Mouse (Mus musculus) heart, postnatal 25 days (tissue): Measurements from ENCODE around the gene Inppl1. TPM values are rescaled to one million over a fixed set of nuclear protein-coding genes. Genes with fewer than 3 reads are reported as not detected.

Experiments used
- DNase-seq: peaks from one replicate; pipeline ENCODE4 v3.0.0; 2022; ENCODE audit warnings: low spot score
- intact Hi-C: fragments of 180-260 bp; cut with DNase I; formaldehyde crosslinking; loops from one replicate; pipeline ENCODE4 v1.15.1; 2025
- total RNA-seq, 2 experiments: library from RNA; stranded (reverse); gene quantifications; 2 replicates each; pipeline ENCODE4 v1.2.3; 2021

Gene Inppl1
- total RNA-seq, 2 experiments from 2014 or later = 145 to 148 TPM

DNA sequence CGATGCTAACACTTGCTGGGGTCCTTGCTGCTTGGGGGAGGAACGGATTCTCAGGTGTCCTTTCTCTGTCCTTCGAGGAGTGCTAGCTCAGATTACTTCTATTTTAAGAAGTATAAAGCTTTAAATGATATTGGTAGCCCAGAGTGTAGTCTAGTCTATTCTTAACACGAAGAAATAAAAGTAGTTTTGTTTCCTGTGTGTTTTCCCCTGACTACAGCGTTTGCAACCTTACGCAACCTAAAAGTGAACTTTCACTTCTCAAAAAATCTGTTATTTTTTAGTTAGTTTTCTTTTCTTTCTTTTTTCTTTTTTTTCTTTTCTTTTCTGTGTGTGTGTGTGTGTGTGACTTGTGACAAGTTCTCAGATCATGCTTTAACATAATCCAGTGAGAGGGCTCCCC, 13.7 kb upstream of the Inppl1 start:
- intact Hi-C loops = no loop called here
- no peak for DNase-seq

GRCm38 (mm10) chr7:101847934-101848333, 9.9 kb upstream of the Inppl1 start:
- DNase-seq = no peak
- intact Hi-C loops = no loop called here

- intact Hi-C loops = no loop called here
- no peak for DNase-seq
These were observed 6.2 kb upstream of the Inppl1 start for GRCm38 (mm10) chr7:101844186-101844585.

DNA sequence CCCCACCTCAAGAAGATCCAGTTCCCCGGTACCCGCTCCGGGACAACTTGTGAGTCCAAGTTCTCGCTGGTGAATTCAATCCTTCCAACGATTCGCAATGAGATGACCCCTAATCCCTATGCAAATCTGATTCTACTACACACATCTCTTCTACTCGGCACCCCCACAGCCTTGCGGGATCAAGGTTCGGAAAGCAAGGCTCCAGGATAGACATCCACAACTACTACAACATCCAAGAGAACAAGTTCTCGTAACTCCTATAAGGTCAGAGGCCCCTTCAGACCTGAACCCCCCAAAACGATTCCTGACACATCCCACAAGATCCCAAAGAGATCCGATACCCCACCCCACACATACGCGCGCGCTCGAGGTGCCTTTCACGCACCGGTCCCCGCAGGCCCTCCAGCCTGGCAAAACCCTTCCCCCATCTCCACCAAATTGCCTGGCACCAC, 849 bp downstream of the Inppl1 start:
- intact Hi-C loops = loop anchor here (2.0 to 5.0 kb wide), 3 partner anchors 14 to 160 kb away; partner anchors contain the start of gene Tomt
- DNase-seq = no peak

- no peak for DNase-seq
- intact Hi-C loops = loop anchor here (2.0 to 5.0 kb wide), 3 partner anchors 14 to 159 kb away; partner anchors contain the start of gene Tomt
These were observed 1.5 kb downstream of the Inppl1 start for GRCm38 (mm10) chr7:101836271-101837153.

DNA sequence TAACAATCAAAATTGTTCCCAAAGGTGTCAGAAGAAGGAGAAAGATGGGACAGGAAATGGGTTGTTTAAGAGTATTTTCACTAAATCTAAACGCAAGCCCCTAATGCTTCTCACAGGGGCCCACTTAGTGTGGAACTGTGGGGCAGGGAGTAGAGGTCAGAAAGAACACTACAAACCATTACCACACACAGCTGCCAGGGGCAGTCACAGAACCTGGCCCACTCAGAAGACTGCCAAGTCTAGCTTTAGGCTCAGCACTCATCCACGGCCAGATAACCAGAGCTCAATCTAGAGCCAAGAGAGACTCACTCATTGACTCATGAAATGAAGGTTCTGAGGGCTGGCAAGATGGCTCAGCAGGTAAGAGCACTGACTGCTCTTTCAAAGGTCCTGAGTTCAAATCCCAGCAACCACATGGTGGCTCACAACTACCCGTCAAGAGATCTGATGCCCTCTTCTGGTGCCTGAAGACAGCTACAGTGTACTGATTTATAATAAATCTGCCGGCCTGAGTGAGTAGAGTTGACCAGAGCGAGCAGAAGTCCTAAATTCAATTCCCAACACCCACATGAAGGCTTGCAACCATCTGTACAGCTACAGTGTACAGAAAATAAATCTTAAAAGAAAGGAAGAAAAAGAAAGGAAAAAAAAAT, 2.4 kb downstream of the Inppl1 start:
- intact Hi-C loops = loop anchor here (2.0 to 5.0 kb wide), 3 partner anchors 13 to 158 kb away; partner anchors contain the start of gene Tomt

DNA sequence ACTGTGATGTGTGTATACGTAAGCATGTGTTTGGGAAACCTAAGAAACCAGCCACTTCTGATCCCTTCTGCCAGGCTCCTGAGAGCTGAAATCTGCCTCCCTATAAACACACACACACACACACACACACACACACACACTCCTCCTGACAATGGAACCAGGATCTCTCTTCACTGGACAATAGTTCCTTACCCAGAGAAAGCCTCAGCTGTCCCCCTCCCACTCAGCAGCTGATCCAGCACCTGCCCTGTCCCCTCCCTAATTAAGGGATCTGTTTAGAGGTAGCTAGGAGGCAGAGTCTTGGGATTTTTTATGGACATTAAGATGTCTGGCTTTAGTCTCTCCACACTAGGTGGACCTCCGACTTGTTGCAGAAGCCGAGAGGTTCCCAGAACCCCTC, 3.1 kb downstream of the Inppl1 start:
- DNase-seq = no peak
- intact Hi-C loops = loop anchor here (5.0 kb wide), 1 partner anchor 158 kb away; no protein-coding TSS in a partner anchor

More for the DNA sequence above, 2.4 kb downstream of the Inppl1 start:
- DNase-seq = no peak

GRCm38 (mm10) chr7:101833916-101834584, 4.0 kb downstream of the Inppl1 start:
- intact Hi-C loops = no loop called here
- DNase-seq = no peak

DNA sequence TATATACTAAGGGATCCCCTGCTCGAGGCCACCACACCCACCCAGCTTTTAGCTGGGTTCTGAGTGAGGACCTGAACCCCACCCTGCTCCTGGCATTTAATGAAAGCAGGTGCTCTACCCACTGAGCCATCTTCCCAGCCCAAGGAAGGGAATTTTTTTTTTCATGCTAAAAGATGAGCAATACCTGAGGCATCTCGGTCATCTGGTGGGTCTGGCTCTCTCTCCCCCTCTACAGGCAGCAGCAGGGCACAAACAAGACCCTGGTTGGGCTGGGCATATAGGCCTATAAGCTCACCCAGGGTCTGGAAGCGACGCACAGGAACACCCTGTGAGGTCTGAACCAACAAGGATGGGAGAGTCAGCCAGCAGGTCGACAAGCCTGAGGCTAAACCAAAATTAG, 4.7 kb downstream of the Inppl1 start:
- no peak for DNase-seq
- intact Hi-C loops = no loop called here

DNA sequence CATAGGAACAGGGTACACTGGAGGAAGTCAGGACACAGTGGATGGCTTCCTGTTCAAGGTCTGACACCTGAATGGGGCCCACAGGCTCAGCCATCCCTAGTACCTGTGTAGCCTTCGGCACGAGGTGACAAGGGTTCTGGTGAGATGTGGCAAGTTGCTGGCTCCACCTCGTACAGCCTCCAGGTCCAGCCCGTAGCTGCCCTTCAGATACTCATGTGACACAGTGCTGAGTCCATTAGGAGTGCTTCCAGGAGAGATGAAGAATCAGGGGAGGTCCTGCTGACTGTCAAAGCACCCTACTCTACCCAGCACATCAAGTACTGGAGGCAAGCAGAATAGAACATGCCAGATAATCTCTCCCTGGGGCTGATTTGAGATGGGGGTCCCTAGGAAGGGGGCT, 5.7 kb downstream of the Inppl1 start:
- intact Hi-C loops = no loop called here
- DNase-seq = no peak

- no peak for DNase-seq
- intact Hi-C loops = no loop called here
These were observed 6.6 kb downstream of the Inppl1 start for GRCm38 (mm10) chr7:101831437-101831836.

DNA sequence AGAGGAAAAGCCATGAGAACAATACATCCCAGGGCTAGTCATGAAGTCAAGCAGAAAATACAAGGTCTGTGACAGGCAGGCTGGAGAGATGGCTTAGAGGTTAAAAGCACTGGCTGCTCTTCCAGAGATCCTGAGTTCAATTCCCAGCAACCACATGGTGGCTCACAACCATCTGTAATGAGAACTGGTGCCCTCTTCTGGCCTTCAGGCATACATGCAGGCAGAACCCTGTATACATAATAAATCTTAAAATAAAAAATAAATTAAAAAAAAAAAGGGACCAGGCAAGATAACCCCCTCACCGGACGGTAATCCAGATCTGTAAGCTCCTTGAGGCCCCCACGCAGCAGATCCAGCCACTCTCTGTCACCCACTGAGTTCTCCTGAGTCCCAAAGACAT, 7.7 kb downstream of the Inppl1 start:
- intact Hi-C loops = no loop called here
- DNase-seq = no peak

DNA sequence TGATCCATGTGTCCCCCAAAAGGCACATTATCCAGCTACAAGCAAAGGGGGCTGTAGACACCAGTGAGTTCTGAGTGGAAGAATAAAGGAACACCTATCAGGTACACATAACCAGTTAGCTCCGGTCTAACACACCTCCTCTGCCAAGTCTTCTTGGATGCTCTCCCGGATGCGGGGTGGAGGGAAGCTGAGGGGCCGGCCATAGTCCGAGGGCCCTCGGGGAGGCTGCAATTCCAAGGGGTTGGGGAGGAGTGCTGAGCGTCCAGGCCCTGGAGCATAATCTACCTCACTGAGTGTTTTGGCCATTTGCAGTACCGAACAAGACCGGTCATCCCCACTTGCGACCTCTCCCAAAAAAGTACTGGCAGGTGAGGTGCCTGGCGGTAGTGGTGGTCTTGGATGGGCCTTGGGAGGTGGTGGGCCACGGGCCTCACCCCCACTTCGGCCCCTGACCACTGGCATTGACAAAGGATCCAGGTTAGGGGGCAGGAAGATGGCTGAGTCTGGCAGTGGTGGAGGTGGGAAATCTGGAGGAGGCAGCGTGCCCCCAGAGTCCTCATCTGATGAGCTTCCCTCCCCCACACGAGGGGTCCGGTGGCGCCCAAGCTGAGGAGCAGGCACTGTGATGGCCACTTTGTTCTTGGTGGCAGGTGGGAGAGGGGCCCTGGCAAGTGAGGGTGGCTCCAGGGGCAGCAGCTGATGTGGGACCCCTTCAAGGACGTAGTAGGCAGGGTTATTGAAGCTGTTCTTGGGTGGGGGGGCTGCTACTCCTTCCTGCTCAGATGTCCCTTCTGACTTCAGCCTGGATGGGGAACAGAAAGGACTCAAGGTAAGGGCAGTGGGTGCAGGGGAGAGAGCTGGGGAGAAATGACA, 14.0 kb downstream of the Inppl1 start:
- DNase-seq = no peak
- intact Hi-C loops = loop anchor here (2.0 kb wide), 1 partner anchor 13 kb away; no protein-coding TSS in a partner anchor

DNA sequence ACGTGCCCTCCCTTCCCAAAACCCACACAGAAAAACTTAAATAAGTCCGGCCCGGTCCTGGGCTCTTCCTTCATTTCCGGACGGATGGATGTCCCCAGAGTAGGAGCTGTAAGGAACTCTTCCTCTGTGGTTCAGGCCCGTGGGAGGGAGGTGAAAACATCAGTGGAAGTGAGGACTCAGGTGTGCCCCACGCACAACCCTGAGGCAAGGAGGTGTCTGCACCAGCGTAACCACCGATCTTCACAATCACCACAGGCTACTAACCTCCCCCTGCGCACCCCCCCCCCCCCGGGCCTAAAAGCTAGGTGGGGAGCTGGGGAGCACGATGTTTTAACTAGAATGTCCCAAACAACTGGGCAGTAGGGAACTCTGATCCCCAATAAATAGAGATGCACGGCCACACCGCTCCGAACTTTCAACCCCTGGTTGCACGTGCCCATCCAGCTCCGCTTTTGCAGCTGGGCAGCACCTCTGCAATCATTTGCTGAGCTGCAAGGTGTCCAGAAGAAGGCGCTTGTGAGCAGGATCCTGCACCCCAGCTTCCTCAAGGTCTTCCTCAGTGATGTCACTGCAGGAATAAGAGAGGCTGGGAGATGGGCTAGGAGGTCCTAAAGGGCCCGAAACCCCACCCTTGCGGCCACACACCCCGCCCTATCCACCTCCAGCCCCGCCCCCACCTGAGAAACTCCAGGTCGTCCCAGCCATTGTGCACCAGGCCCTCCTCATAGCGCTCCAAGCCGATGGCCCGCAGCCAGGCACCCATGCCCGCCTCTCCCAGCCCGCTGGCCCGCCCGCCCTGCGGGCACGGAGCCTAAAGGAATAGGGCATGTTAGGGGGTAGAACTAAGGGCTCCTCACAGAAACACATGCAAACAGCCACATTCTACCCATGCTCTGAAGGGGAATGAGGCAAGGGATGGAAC, 14.9 kb downstream of the Inppl1 start:
- intact Hi-C loops = loop anchor here (2.0 kb wide), 1 partner anchor 14 kb away; no protein-coding TSS in a partner anchor
- no peak for DNase-seq

DNA sequence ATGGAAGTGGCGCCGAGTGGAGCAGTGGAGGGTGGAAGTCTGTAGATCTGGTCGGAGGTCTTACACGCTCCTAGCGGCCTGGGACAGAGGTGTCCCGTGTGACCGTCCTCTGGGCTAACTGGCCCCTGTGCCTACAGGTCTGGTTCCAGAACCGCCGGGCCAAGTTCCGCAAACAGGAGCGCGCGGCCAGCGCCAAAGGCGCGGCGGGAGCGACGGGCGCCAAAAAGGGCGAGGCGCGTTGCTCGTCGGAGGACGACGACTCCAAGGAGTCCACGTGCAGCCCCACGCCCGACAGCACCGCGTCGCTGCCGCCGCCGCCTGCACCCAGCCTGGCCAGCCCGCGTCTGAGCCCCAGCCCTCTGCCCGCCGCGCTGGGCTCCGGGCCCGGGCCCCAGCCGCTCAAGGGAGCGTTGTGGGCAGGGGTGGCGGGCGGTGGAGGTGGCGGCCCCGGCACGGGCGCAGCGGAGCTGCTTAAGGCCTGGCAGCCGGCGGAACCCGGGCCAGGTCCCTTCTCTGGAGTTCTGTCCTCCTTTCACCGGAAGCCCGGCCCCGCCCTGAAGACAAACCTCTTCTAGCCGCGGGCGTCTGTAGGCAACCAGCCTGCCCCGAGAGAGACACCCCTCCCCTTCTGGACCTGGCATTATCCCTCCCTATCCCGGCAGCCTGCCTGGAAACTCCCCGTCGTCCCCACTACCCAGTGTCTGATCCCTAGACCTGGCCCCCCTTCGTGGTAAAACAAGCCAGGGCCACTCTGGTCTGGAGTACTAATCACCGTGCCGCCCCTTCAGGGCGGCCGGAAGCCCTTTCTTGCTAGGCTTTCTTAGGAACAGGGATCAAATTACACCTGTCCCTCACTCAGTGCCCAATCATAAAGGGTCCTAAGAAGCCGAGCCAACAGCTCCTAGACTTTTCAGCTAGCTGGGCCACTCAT, 16.2 kb downstream of the Inppl1 start:
- DNase-seq = peak; percentile 61
- intact Hi-C loops = loop anchor here (2.0 kb wide), 1 partner anchor 15 kb away; no protein-coding TSS in a partner anchor

DNA sequence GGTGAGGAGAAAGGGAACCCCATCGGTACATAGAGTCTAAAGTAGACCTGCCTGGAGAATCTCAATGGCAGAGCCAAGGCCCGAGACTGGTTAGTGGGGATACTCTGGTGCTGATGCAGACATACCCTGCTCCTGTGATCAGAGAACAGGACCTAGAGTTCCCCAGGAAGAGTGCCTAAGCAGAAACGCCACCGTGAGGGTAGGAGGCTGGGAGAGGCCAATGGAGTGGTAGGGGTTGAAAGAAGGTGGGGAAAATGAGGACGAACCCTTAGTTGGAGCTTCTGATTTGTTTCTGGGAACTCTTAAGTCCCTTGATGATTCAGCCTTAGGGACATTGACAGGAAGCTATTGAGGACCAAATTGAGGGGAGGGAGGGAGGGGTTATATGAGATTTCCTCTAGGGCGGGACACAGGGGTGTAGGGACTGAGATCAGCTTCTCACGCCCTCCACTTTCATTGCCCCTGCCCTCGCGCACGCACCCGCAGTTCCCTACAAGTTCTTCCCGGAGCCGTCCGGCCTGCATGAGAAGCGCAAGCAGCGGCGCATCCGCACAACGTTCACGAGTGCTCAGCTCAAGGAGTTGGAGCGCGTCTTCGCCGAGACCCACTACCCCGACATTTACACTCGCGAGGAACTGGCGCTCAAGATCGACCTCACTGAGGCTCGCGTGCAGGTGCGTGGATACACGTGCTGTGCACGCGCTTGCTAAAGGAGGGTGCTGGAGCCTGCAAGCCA, 17.6 kb downstream of the Inppl1 start:
- intact Hi-C loops = no loop called here
- no peak for DNase-seq
